Mouse (Mus musculus) small intestine, adult 2 months (tissue): ENCODE measurements around the gene Klhdc4.

Experiments
- CTCF ChIP-seq: fragments of 200-500 bp; IDR thresholded peaks from 2 replicates; pipeline ENCODE4 v1.5.1; 2012; ENCODE audit warnings: low read depth, mild to moderate bottlenecking, control low read depth, inconsistent platforms, low read length, moderate library complexity, mixed read lengths; ENCODE audit not compliant: insufficient replicate concordance, insufficient read length; ENCODE audit errors: extremely low read depth
- POLR2A ChIP-seq: fragments of 200-500 bp; IDR thresholded peaks from 2 replicates; pipeline ENCODE4 v1.6.1; 2012; ENCODE audit warnings: low read depth, mild to moderate bottlenecking, control low read depth, inconsistent platforms, low read length, moderate library complexity

DNA sequence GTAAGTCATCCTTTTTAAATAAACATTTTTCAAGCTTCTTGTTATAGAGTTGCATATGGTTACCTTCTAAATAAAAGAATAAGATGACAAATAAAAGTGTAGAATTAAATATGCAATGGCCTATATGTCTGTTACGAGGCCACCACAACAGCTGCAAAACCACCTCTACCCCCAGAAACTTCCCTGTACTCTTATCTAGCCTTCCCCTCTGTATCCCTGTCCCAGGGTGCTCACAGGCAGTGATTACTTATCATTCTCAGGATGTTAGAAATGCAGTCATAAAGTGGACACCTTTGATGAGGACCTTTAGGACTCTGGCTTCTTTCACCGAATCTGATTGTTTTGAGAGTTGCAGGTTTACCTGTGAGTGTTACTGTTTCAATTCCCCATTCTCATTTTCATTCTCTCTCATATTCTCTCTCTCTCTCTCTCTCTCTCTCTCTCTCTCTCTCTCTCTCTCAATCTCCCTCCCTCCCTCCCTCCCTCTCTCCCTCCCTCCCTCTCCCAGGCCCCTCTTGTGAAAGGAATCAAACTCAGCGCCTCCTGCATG is 13.9 kb upstream of the Klhdc4 start:
- TF ChIP-seq POLR2A: no peak
- no peak for TF ChIP-seq CTCF
